Mouse (Mus musculus): ENCODE measurements at regions not wholly inside any gene's neighbourhood (a gene's known extent, or its start where the extent isn't known, plus 50 kb on each side); places are given as distances from the start of the nearest gene placed in this dataset.

GRCm38 (mm10) chr11:45799732-45800386 lies 52.0 kb upstream of the Clint1 start:
- WGBS (ENCODE audit: insufficient replicate concordance): 43% methylated on average over 9 of the region's 9 CpGs
- peak overlapping the region; percentile 0; the same call in 1 of the 2 replicates for H3K27ac ChIP-seq

More at GRCm38 (mm10) chr11:45799732-45800386, 52.0 kb upstream of the Clint1 start:
- no peak overlapping the region for H3K4me3 ChIP-seq
- no peaks in the 10 kb centered on the region for H3K27me3 ChIP-seq (replicated peaks)
- H3K36me3 ChIP-seq: no peaks in the 10 kb centered on the region
- peak overlapping the region; percentile 32 for H3K4me2 ChIP-seq
- no peaks in the 10 kb centered on the region for H3K9me3 ChIP-seq (replicated peaks)
- 0 out of 2 replicates have a peak, but pooled peaks have one; percentile 38 for ATAC-seq
- peaks cover 68% of the 10 kb centered on the region for H3K4me1 ChIP-seq
- no peak overlapping the region for H3K9ac ChIP-seq

All from liver, embryonic 12.5 days (tissue).